Mouse (Mus musculus) thymus, adult 2 months (tissue): ENCODE measurements around the gene Bckdhb.

Experiments used
- CTCF ChIP-seq: fragments of 200-500 bp; IDR thresholded peaks from 2 replicates; pipeline ENCODE4 v1.5.1; 2012; ENCODE audit warnings: mild to moderate bottlenecking, control low read depth, low read length, moderate library complexity, borderline replicate concordance; ENCODE audit not compliant: control insufficient read depth, poor library complexity, insufficient read depth; ENCODE audit errors: extremely low read depth
- POLR2A ChIP-seq: fragments of 200-500 bp; IDR thresholded peaks from 2 replicates; pipeline ENCODE4 v1.6.1; 2012; ENCODE audit warnings: mild to moderate bottlenecking, low read length, control low read depth, moderate library complexity; ENCODE audit not compliant: control insufficient read depth, poor library complexity, insufficient read depth; ENCODE audit errors: extremely low read depth

DNA sequence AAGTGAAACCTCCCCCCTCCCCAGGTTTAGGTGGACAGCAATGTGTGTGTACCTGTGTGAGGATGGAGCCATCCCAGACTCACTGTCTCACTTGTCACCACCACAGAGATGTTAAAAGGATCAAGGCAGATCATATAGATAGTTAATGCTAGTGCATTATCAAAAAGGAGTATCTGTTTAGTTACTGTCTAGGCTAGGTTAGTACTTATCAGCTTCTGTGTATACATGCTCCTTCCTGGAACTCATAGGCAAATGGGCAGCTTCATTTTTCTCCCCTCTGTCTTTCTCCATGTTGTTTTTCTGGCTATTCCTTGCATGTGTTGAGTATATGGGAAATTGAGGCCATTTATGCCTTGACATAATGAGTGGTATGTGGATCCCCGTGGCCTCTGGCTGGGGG lies 187.4 kb downstream of the Bckdhb start:
- TF ChIP-seq CTCF (no peak), POLR2A (no peak)
